Mouse (Mus musculus): ENCODE measurements at regions not wholly inside any gene's neighbourhood (a gene's known extent, or its start where the extent isn't known, plus 50 kb on each side); places are given as distances from the start of the nearest gene placed in this dataset.

- no peak for DNase-seq
Observed at GRCm38 (mm10) chr4:125439856-125440255, 50.6 kb upstream of the Grik3 start.

GRCm38 (mm10) chr4:125437161-125437822 is 53.2 kb upstream of the Grik3 start:
- DNase-seq, result no peak

- no peak for DNase-seq
Observed at GRCm38 (mm10) chr4:125433511-125433910, 57.0 kb upstream of the Grik3 start.

GRCm38 (mm10) chr4:125431648-125432047 is 58.9 kb upstream of the Grik3 start:
- DNase-seq, result no peak

- DNase-seq, result no peak
Observed at GRCm38 (mm10) chr4:125430845-125431244, 59.7 kb upstream of the Grik3 start.

GRCm38 (mm10) chr4:125428736-125429135 is 61.8 kb upstream of the Grik3 start:
- DNase-seq, result no peak

GRCm38 (mm10) chr4:125420561-125421241 is 69.8 kb upstream of the Grik3 start:
- DNase-seq, result no peak

- DNase-seq, result no peak
Observed at GRCm38 (mm10) chr4:125419491-125420255, 70.8 kb upstream of the Grik3 start.

- DNase-seq, result no peak
Observed at GRCm38 (mm10) chr4:125415308-125415707, 75.2 kb upstream of the Grik3 start.

GRCm38 (mm10) chr4:125413833-125414719 is 76.4 kb upstream of the Grik3 start:
- no peak for DNase-seq

- DNase-seq, result no peak
Observed at GRCm38 (mm10) chr4:125410736-125411441, 79.6 kb upstream of the Grik3 start.

GRCm38 (mm10) chr4:125399376-125400112 is 91.0 kb upstream of the Grik3 start:
- no peak for DNase-seq

GRCm38 (mm10) chr4:125397007-125397461 is 93.5 kb upstream of the Grik3 start:
- no peak for DNase-seq

- no peak for DNase-seq
Observed at GRCm38 (mm10) chr4:125391269-125391668, 99.2 kb upstream of the Grik3 start.

GRCm38 (mm10) chr4:125385811-125386210 is 104.7 kb upstream of the Grik3 start:
- no peak for DNase-seq

- DNase-seq, result peak in 1 of 2 experiments; percentile 16
Observed at GRCm38 (mm10) chr4:125364011-125364410, 126.5 kb upstream of the Grik3 start.

GRCm38 (mm10) chr4:125361611-125362520 is 128.6 kb upstream of the Grik3 start:
- DNase-seq, result no peak

GRCm38 (mm10) chr4:125358356-125358755 is 132.1 kb upstream of the Grik3 start:
- DNase-seq, result no peak

GRCm38 (mm10) chr4:125356441-125356840 is 134.1 kb upstream of the Grik3 start:
- no peak for DNase-seq

GRCm38 (mm10) chr4:125354742-125355141 is 135.8 kb upstream of the Grik3 start:
- DNase-seq, result no peak
